Mouse (Mus musculus): ENCODE results near the gene Ppp2r3c. TPM values are rescaled to one million over a fixed set of nuclear protein-coding genes. Genes with fewer than 3 reads are reported as not detected.
"Not testable (repeated sequence)": the region's sequence is repeated elsewhere in the genome, so short reads cannot be mapped to it uniquely, and the experiment has no call there.

Gene Ppp2r3c
- total RNA-seq, 2 experiments from 2014 or later = 8.9 to 10.4 TPM

- intact Hi-C loops (cut with DNase I) = no loop called here
- DNase-seq = no peak
Observed at GRCm38 (mm10) chr12:55298112-55298511, 4.7 kb downstream of the Ppp2r3c start.

- DNase-seq; intact Hi-C loops (cut with DNase I): not testable (repeated sequence)
Observed at GRCm38 (mm10) chr12:55277583-55277982, 25.2 kb downstream of the Ppp2r3c start.

- intact Hi-C loops (cut with DNase I) = no loop called here
- DNase-seq = no peak
Observed at GRCm38 (mm10) chr12:55272243-55272642, 30.6 kb downstream of the Ppp2r3c start.

- intact Hi-C loops (cut with DNase I); DNase-seq: not testable (repeated sequence)
Observed at GRCm38 (mm10) chr12:55263385-55263784, 39.4 kb downstream of the Ppp2r3c start.

- DNase-seq; intact Hi-C loops (cut with DNase I): not testable (repeated sequence)
Observed at GRCm38 (mm10) chr12:55261950-55262349, 40.8 kb downstream of the Ppp2r3c start.

- intact Hi-C loops (cut with DNase I); DNase-seq: not testable (repeated sequence)
Observed at GRCm38 (mm10) chr12:55242243-55242642, 60.6 kb downstream of the Ppp2r3c start.

GRCm38 (mm10) chr12:55230520-55230861 is 72.3 kb downstream of the Ppp2r3c start:
- intact Hi-C loops (cut with DNase I) = not testable (repeated sequence)
- peak in 1 of 2 experiments; percentile 1 for DNase-seq

- intact Hi-C loops (cut with DNase I); DNase-seq: not testable (repeated sequence)
Observed at GRCm38 (mm10) chr12:55229626-55230519, 72.9 kb downstream of the Ppp2r3c start, which contains the start of gene Srp54c. TSS of gene Srp54c (plus strand) at chr12:55230168.

Other genes starting within 250 kb of the Ppp2r3c start
- gene 2700097O09Rik, start 222.9 kb downstream of the Ppp2r3c start, total RNA-seq (2021) = 1 to 10 TPM; 9.2 to 9.6 TPM
- 10 to 100 TPM; 93.0 to 93.9 TPM for gene Srp54a, start 222.7 kb downstream of the Ppp2r3c start, total RNA-seq (2021)
- gene Fam177a, start 178.5 kb downstream of the Ppp2r3c start, total RNA-seq (2021) = 1 to 10 TPM; 7.3 to 7.9 TPM
- gene Srp54b, start 147.9 kb downstream of the Ppp2r3c start, total RNA-seq (2021) = 10 to 100 TPM; 40.7 to 51.8 TPM
- 1 to 10 TPM; 8.4 to 8.5 TPM for gene 1700047I17Rik2, start 103.4 kb downstream of the Ppp2r3c start, total RNA-seq (2021)
- gene Srp54c, start 72.8 kb downstream of the Ppp2r3c start, total RNA-seq (2021) = 10 to 100 TPM; 29.9 to 30.0 TPM
- gene 1110008L16Rik, start 3.4 kb downstream of the Ppp2r3c start, total RNA-seq (2021) = 10 to 100 TPM in 1 of 2 experiments, 1 to 10 TPM in 1; 10.0 to 12.0 TPM
- 100 to 1,000 TPM; 162 to 167 TPM for gene Psma6, start 81.2 kb upstream of the Ppp2r3c start, total RNA-seq (2021)
- 10 to 100 TPM; 32.8 to 65.3 TPM for gene Nfkbia, start 189.6 kb upstream of the Ppp2r3c start, total RNA-seq (2021)